Mouse (Mus musculus) midbrain, embryonic 16.5 days (tissue): ENCODE measurements at regions not wholly inside any gene's neighbourhood (a gene's known extent, or its start where the extent isn't known, plus 50 kb on each side); places are given as distances from the start of the nearest gene placed in this dataset.

Experiments used
- ATAC-seq: fragments of 200-750 bp; cut with Nextera tagmentation; 2 replicates; pipeline ENCODE4 v1.8.0; 2017; ENCODE audit warnings: moderate TSS enrichment
- H3K27ac ChIP-seq: fragments of 300-500 bp; sonication (generic); 2 replicates; pipeline ENCODE4 v1.5.1; 2014; ENCODE audit warnings: mild to moderate bottlenecking, low read length, mixed read lengths
- H3K27me3 ChIP-seq: fragments of 300-500 bp; sonication (generic); 2 replicates; pipeline ENCODE4 v1.6.1; 2014; ENCODE audit warnings: low read depth, low read length, mixed read lengths; ENCODE audit not compliant: control insufficient read depth, insufficient read depth
- H3K36me3 ChIP-seq: fragments of 300-500 bp; sonication (generic); 2 replicates; pipeline ENCODE4 v1.6.1; 2014; ENCODE audit warnings: mild to moderate bottlenecking, low read length, moderate library complexity, mixed read lengths; ENCODE audit not compliant: control insufficient read depth, insufficient read depth
- H3K4me1 ChIP-seq: fragments of 300-500 bp; sonication (generic); 2 replicates; pipeline ENCODE4 v1.6.1; 2014; ENCODE audit warnings: mild to moderate bottlenecking, low read length, mixed read lengths; ENCODE audit not compliant: control insufficient read depth, insufficient read depth
- H3K4me2 ChIP-seq: fragments of 300-500 bp; sonication (generic); 2 replicates; pipeline ENCODE4 v1.6.1; 2014; ENCODE audit warnings: mild to moderate bottlenecking, low read length, mixed read lengths
- H3K4me3 ChIP-seq: fragments of 300-500 bp; sonication (generic); 2 replicates; pipeline ENCODE4 v1.5.1; 2014; ENCODE audit warnings: low read depth, mild to moderate bottlenecking, low read length, moderate library complexity, mixed read lengths
- H3K9ac ChIP-seq: fragments of 300-500 bp; sonication (generic); 2 replicates; pipeline ENCODE4 v1.6.1; 2014; ENCODE audit warnings: low read depth, low read length, mixed read lengths
- H3K9me3 ChIP-seq: fragments of 300-500 bp; sonication (generic); replicated peaks from 2 replicates; pipeline ENCODE4 v1.6.1; 2014; ENCODE audit warnings: mild to moderate bottlenecking, low read length, mixed read lengths; ENCODE audit not compliant: control insufficient read depth, poor library complexity, severe bottlenecking
- WGBS: fragments of 180-500 bp; shearing (Covaris S2); extraction: QIAGEN DNeasy Blood & Tissue Kit; methylation state at CpG from one replicate; pipeline ENCODE4 v1.1.7; 2014; 5-methylcytosine and 5-hydroxymethylcytosine counted together

- H3K4me3 ChIP-seq = no peak overlapping the region
- no peaks in the 10 kb centered on the region for H3K9me3 ChIP-seq
- H3K27me3 ChIP-seq = no peaks in the 10 kb centered on the region
- H3K27ac ChIP-seq = no peak overlapping the region
- no peak overlapping the region for H3K4me2 ChIP-seq
- H3K9ac ChIP-seq = no peak overlapping the region
- peaks cover 7% of the 10 kb centered on the region; the same call in 1 of the 2 replicates for H3K4me1 ChIP-seq
- 89% methylated on average over 5 of the region's 5 CpGs for WGBS
- H3K36me3 ChIP-seq = no peaks in the 10 kb centered on the region
- ATAC-seq = no peak
Measured at GRCm38 (mm10) chr17:63003911-63004310, 122.8 kb upstream of the Efna5 start.

GRCm38 (mm10) chr17:63002729-63003128, 121.6 kb upstream of the Efna5 start:
- Histone ChIP-seq H3K4me1 (no peaks in the 10 kb centered on the region), H3K9me3 (no peaks in the 10 kb centered on the region), H3K4me3 (no peak overlapping the region), H3K4me2 (no peak overlapping the region), H3K9ac (no peak overlapping the region), H3K36me3 (no peaks in the 10 kb centered on the region), H3K27ac (no peak overlapping the region), H3K27me3 (no peaks in the 10 kb centered on the region)
- WGBS = 95% methylated on average over 4 of the region's 4 CpGs
- no peak for ATAC-seq

- no peaks in the 10 kb centered on the region for H3K4me1 ChIP-seq
- no peaks in the 10 kb centered on the region for H3K9me3 ChIP-seq
- H3K9ac ChIP-seq = no peak overlapping the region
- H3K36me3 ChIP-seq = no peaks in the 10 kb centered on the region
- no peak overlapping the region for H3K4me3 ChIP-seq
- no peaks in the 10 kb centered on the region for H3K27me3 ChIP-seq
- no peak overlapping the region for H3K4me2 ChIP-seq
- ATAC-seq = no peak
- 45% methylated on average over 2 of the region's 2 CpGs for WGBS
- H3K27ac ChIP-seq = no peak overlapping the region
Measured at GRCm38 (mm10) chr17:63001898-63002297, 120.8 kb upstream of the Efna5 start.

DNA sequence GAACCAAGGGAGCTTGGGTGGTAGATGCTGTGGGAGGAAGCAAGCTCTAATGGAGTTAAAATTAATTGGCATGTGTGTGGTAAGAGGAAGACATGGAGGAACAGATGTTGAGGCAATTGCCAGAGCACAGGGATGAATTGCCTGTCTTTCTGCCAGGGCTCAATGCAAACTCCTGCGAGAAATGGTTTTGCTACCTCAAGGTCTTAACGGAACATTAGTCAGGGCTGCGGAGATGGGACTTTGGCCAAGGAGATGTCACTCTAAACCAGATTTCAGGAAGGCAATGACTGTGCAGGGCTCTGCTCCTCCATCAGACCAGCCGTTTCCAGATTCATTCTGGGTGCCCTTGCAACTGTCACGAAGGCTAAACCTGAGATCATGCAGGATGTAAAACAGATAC, 116.6 kb upstream of the Efna5 start:
- H3K27me3 ChIP-seq = no peaks in the 10 kb centered on the region
- H3K9ac ChIP-seq = no peak overlapping the region
- H3K4me3 ChIP-seq = no peak overlapping the region
- no peak overlapping the region for H3K27ac ChIP-seq
- no peaks in the 10 kb centered on the region for H3K4me1 ChIP-seq
- no peaks in the 10 kb centered on the region for H3K9me3 ChIP-seq
- no peak overlapping the region for H3K4me2 ChIP-seq
- 89% methylated on average over 5 of the region's 5 CpGs for WGBS
- H3K36me3 ChIP-seq = no peaks in the 10 kb centered on the region
- no peak for ATAC-seq

GRCm38 (mm10) chr17:62995316-62995715, 114.2 kb upstream of the Efna5 start:
- H3K27me3 ChIP-seq = no peaks in the 10 kb centered on the region
- no peak overlapping the region for H3K4me3 ChIP-seq
- no peaks in the 10 kb centered on the region for H3K4me1 ChIP-seq
- H3K9ac ChIP-seq = no peak overlapping the region
- WGBS = 82% methylated on average over 3 of the region's 3 CpGs
- ATAC-seq = no peak
- no peaks in the 10 kb centered on the region for H3K36me3 ChIP-seq
- H3K27ac ChIP-seq = no peak overlapping the region
- H3K4me2 ChIP-seq = no peak overlapping the region
- H3K9me3 ChIP-seq = no peaks in the 10 kb centered on the region

- ATAC-seq = no peak
- WGBS = 91% methylated on average over 2 of the region's 2 CpGs
- no peaks in the 10 kb centered on the region for H3K36me3 ChIP-seq
- no peak overlapping the region for H3K27ac ChIP-seq
- H3K4me3 ChIP-seq = no peak overlapping the region
- H3K27me3 ChIP-seq = no peaks in the 10 kb centered on the region
- no peaks in the 10 kb centered on the region for H3K9me3 ChIP-seq
- no peak overlapping the region for H3K4me2 ChIP-seq
- no peak overlapping the region for H3K9ac ChIP-seq
- no peaks in the 10 kb centered on the region for H3K4me1 ChIP-seq
Measured at GRCm38 (mm10) chr17:62992977-62993376, 111.9 kb upstream of the Efna5 start.

GRCm38 (mm10) chr17:62986304-62986703, 105.2 kb upstream of the Efna5 start:
- Histone ChIP-seq H3K27ac (no peak overlapping the region), H3K4me1 (no peaks in the 10 kb centered on the region), H3K9ac (no peak overlapping the region), H3K4me2 (no peak overlapping the region), H3K4me3 (no peak overlapping the region), H3K36me3 (no peaks in the 10 kb centered on the region), H3K9me3 (no peaks in the 10 kb centered on the region), H3K27me3 (no peaks in the 10 kb centered on the region)
- no peak for ATAC-seq
- WGBS = 84% methylated on average over 6 of the region's 6 CpGs

DNA sequence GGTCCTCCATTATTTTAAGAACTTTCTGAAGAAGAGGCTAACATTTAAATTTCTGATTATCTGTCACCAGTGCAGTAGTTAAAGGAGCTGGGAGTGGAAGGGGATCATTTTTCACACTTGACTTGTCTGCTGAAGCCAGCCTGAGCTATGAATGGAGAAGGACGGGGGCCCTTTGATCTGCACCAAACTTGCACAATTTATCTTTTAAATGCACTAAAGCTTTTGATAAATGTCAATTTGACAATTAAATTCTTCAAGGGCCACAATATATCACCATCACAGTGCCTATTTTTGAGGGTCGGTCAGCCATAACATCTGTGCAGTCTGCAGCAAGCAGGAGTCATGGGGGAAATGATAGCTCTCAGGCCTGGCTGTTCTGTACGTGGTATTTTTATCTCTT, 99.2 kb upstream of the Efna5 start:
- H3K4me3 ChIP-seq = no peak overlapping the region
- no peaks in the 10 kb centered on the region for H3K9me3 ChIP-seq
- ATAC-seq = no peak
- no peak overlapping the region for H3K9ac ChIP-seq
- H3K4me1 ChIP-seq = peaks cover 10% of the 10 kb centered on the region
- H3K27me3 ChIP-seq = no peaks in the 10 kb centered on the region
- 27% methylated on average over 3 of the region's 3 CpGs for WGBS
- no peaks in the 10 kb centered on the region for H3K36me3 ChIP-seq
- H3K4me2 ChIP-seq = no peak overlapping the region
- H3K27ac ChIP-seq = no peak overlapping the region

GRCm38 (mm10) chr17:62977561-62977960, 96.4 kb upstream of the Efna5 start:
- no peaks in the 10 kb centered on the region; the same call in 1 of the 2 replicates for H3K9me3 ChIP-seq
- no peak overlapping the region for H3K27ac ChIP-seq
- no peak overlapping the region for H3K9ac ChIP-seq
- H3K4me2 ChIP-seq = no peak overlapping the region
- WGBS = 64% methylated on average over 4 of the region's 4 CpGs
- H3K4me1 ChIP-seq = peaks cover 14% of the 10 kb centered on the region
- H3K4me3 ChIP-seq = no peak overlapping the region
- ATAC-seq = no peak
- no peaks in the 10 kb centered on the region for H3K36me3 ChIP-seq
- no peaks in the 10 kb centered on the region for H3K27me3 ChIP-seq

DNA sequence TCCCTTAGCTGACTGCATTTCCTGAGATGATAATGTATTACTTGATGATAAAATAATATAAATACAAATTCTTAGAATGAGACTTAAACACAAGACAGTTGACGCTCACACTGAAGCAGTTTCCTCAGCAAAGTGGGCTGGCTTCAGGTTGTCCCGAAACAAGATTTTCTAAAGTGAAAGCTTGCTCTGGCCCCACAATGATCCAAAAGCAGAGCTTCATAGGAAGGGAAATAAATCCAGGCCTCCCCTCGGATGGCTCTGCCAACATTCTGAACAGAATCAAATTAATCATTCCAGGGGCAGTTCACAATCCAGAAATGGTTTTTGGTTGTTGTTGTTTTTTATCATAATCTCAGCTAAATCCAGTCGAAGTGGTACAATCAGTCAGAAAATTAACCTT, 96.0 kb upstream of the Efna5 start:
- Histone ChIP-seq H3K36me3 (no peaks in the 10 kb centered on the region), H3K4me1 (peaks cover 14% of the 10 kb centered on the region), H3K9me3 (no peaks in the 10 kb centered on the region; the same call in none of the 2 replicates), H3K27ac (no peak overlapping the region), H3K4me3 (no peak overlapping the region), H3K4me2 (no peak overlapping the region), H3K9ac (no peak overlapping the region), H3K27me3 (no peaks in the 10 kb centered on the region)
- 76% methylated on average over 4 of the region's 4 CpGs for WGBS
- ATAC-seq = no peak
